Mouse (Mus musculus) large intestine, adult 2 months (tissue): ENCODE data around the gene Prdm16. TPM values are rescaled to one million over a fixed set of nuclear protein-coding genes. Genes with fewer than 3 reads are reported as not detected.

ENCODE experiments used
- DNase-seq: peaks from one replicate; pipeline ENCODE4 v3.0.0-alpha.2; 2012; ENCODE audit warnings: low read depth, low spot score
- WGBS: fragments of 180-500 bp; shearing (Covaris S2); methylation state at CpG from one replicate; pipeline ENCODE4 v1.1.7; 2018; 5-methylcytosine and 5-hydroxymethylcytosine counted together
- polyA plus RNA-seq: library from polyadenylated mRNA; depleted of rRNA; stranded (reverse); fragments of >200 nt; gene quantifications from 2 replicates; pipeline ENCODE4 v1.2.3, GENCODE M21; 2012

Prdm16 gene
- polyA plus RNA-seq, 1 experiment, result 2.7 TPM

DNA sequence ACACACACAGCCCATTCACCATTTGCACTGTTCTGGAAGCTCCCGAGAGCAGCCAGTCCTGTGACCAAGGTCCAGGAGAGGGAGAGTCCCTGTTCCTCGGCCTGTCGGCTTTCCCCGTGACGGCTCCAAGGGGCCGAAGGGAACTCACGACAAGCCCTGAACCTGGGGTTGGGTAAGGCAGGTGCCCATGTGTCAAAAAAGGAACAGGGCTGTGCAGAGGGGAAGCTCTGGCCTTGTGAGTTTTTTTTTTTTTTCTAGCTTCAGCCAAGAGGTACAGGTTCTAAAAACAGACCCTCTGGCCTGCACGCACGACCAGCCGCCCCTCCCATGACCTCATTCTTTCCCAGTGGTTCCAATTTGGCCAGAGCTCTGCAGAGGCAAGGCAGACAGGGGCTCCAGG is 25.5 kb downstream of the Prdm16 start:
- WGBS, result 70% methylated on average over 10 of the region's 10 CpGs
- no peak for DNase-seq

DNA sequence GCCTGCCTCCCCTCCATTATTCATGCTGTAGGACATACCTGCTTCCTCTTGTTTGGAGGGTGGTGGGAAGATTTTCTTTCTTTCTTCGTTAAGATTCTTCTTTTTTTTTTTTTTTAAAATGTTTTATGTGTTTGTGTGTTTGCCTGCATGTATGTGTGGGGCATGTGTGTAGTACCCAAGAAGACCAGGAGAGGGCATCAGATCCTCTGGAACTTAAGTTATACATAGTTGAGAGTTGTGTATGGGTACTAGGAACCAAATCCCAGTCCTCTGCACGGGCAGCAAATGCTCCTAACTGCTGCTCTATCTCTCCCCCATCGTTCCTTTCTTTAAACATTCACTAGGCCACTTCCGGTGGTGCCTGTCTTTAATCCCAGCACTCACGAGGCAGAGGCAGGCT is 28.9 kb downstream of the Prdm16 start:
- DNase-seq, result no peak
- WGBS, result 81% methylated on average over 5 of the region's 5 CpGs

DNA sequence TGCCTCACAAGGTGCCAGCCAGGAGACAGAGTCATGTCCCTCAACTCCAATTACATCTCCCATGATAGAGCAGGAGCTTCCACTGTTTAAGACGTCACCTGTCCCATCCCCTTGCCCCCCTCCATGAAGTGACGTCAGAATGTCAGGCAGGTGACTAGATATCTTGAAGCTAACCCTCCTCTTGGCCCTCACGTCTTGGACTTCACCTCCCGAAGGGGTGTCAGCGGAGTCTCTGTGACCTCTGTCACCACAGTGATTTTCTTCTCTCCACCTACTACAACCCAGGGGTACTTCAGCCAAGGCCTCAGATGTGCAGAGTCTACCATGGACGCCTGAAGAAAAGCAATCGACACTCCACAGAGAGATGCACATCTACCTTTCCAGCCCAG is 32.2 kb downstream of the Prdm16 start:
- no peak for DNase-seq
- WGBS, result 78% methylated on average over 7 of the region's 7 CpGs

- no peak for DNase-seq
- 60% methylated on average over 25 of the region's 25 CpGs for WGBS
Measured at GRCm38 (mm10) chr4:154603663-154604441, 32.8 kb downstream of the Prdm16 start.

GRCm38 (mm10) chr4:154602409-154602808 is 34.3 kb downstream of the Prdm16 start:
- WGBS, result 69% methylated on average over 10 of the region's 10 CpGs
- no peak for DNase-seq

GRCm38 (mm10) chr4:154601006-154601405 is 35.7 kb downstream of the Prdm16 start:
- whole genome bisulfite sequencing, result 72% methylated on average over 3 of the region's 3 CpGs
- no peak for DNase-seq

- 48% methylated on average over 10 of the region's 10 CpGs for WGBS
Measured at GRCm38 (mm10) chr4:154599977-154600376, 36.7 kb downstream of the Prdm16 start.

DNA sequence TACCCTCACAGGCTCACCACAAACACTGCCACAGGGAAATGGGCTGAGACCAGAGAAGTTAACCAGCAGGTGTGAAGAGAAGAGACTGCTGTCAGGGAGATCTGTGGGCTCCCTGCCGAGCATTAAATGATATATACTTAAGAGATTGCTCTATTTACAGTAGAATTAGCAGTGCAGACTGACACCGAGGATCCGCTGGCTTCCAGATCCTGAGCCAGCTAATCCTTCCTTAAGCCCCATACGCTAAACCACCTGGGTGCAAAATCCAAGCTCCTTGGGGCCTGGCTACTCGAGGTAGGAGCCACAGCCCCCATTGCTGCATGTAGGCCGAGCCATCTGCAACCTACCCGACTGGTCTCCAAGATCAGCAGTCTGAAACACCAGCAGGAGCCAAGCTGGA is 38.3 kb downstream of the Prdm16 start:
- 54% methylated on average over 7 of the region's 7 CpGs for WGBS
- no peak for DNase-seq

More at GRCm38 (mm10) chr4:154599977-154600376, 36.7 kb downstream of the Prdm16 start:
- no peak for DNase-seq

DNA sequence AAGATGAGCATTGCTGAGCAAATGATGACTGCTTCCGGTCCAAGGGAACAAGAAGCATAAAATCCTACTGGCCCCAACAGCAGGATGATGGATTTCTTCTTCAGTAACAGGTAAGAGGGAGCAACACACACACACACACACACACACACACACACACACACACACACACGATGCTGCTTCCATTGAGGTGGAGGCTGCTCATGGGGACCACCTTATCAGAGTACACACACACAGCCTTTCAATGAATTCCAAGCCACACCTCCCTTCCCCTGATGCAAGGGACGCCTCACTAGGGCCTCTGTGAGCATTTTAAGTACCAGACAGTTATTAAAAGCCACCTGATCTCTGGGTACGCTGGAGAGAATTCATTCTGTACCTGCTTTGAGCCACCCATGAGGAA is 39.9 kb downstream of the Prdm16 start:
- no peak for DNase-seq
- WGBS, result 58% methylated on average over 4 of the region's 4 CpGs

- 31% methylated on average over 21 of the region's 21 CpGs for WGBS
Measured at GRCm38 (mm10) chr4:154594761-154595556, 41.7 kb downstream of the Prdm16 start.

GRCm38 (mm10) chr4:154594116-154594760 is 42.4 kb downstream of the Prdm16 start:
- WGBS, result 67% methylated on average over 17 of the region's 17 CpGs
- DNase-seq, result no peak

More at GRCm38 (mm10) chr4:154594761-154595556, 41.7 kb downstream of the Prdm16 start:
- no peak for DNase-seq

- 44% methylated on average over 13 of the region's 13 CpGs for WGBS
- no peak for DNase-seq
Measured at GRCm38 (mm10) chr4:154592562-154592961, 44.1 kb downstream of the Prdm16 start.

- WGBS, result 90% methylated on average over 11 of the region's 11 CpGs
Measured at GRCm38 (mm10) chr4:154590910-154591309, 45.8 kb downstream of the Prdm16 start.

GRCm38 (mm10) chr4:154586334-154586733 is 50.3 kb downstream of the Prdm16 start:
- no peak for DNase-seq
- WGBS, result 78% methylated on average over 11 of the region's 11 CpGs

More at GRCm38 (mm10) chr4:154590910-154591309, 45.8 kb downstream of the Prdm16 start:
- no peak for DNase-seq

DNA sequence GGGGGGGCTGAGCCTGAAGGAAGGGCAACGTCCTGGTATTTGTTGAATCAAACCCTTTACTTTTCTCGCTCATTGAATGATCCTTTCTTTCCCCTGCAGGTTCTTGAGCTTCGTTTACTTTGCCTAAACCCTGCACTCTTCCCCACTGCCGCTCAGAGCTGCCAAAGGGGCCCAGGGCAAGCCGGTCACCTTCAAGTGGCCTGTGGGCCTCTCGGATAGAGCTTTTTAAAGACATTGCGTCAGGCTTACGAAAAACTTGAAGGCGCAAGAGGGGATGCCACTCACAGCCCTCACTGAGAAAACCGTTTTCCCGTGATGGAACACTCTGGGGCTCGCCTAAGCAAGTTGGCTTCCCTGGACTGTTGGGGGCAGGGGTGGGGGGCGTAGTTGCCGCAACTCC is 50.9 kb downstream of the Prdm16 start:
- no peak for DNase-seq
- WGBS, result 65% methylated on average over 14 of the region's 14 CpGs

DNA sequence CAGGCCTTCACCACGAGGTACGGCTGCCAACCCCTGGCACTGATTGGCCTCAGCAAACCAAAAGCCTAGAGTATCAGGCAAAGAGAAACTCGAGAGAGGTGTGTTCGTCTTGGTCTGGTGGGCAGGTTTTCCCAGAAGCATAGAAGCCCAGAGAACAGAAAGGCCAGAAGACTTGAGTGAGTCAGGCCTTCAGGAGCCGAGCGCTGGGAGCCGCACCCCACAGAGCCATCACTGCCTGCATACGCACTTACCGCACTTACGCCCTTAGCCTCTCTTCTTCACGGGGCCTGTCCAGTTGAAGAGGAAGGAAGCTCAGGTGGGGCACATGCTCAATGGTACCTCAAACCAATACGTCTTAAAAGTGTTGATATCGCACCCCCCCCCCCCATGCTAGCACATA is 53.0 kb downstream of the Prdm16 start:
- no peak for DNase-seq
- 88% methylated on average over 13 of the region's 13 CpGs for WGBS

DNA sequence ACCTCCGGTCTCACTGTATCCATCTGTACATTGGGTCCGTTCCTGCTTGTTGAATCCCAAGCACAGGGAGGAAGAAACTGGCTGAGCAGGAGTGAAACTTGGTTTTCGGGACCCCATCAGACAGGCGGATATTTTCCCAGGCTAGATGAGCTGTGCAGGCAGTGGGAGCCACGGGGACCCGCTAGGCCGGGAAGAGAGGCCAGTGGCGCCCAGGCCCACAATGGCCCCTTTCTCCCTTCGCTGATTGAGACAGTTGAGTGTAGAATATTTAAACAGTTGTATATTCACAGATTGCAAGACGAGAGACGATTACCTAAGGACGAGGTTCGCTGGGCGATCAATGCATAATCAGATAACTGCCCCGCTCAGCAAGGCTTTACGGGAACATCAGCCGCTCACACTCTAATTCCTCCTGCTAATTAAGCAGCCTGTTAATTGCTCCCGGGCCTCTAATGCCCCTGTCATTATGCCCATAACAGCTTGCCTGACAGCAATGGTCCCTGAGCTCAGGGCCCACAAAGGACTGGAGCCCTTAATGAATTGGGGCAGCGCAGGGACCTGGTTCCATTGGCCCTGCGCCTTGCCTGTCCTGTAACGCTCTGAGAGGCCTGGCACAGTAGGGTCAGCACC is 54.0 kb downstream of the Prdm16 start:
- 87% methylated on average over 21 of the region's 21 CpGs for WGBS
- DNase-seq, result no peak

DNA sequence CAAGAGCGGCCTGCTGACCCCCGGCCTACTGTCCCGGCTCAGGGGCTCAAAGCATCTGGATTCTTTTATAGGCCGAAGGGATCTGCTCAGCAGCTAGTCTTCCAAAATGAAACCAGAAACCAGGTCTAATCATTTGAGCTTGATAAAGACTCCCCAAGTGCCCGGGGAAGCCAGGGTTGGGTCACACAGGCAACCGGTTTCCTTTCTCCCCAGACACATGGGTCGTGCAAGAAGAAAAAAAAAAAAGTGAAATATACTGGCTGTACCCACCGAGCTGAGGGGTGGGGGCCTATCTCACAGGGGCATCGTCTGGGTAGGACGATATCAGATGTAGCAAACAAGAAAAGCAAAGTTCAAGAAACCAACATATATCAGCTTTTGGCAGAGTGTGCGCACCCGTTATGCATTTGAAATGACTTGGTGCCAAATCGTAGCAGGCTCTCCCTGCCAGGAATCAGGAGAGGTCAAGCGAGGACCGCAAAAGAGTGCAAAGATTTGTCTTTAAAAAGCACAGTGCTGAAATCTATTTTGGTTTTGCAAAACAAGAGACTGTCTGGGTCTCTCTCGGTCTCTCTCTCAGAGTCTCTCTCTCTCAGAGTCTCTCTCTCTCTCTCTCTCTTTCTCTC is 55.3 kb downstream of the Prdm16 start:
- no peak for DNase-seq
- WGBS, result 77% methylated on average over 16 of the region's 16 CpGs

- no peak for DNase-seq
- WGBS, result 40% methylated on average over 13 of the region's 13 CpGs
Measured at GRCm38 (mm10) chr4:154574208-154574875, 62.3 kb downstream of the Prdm16 start.
